Mouse (Mus musculus): ENCODE data around the gene Pnpla2.
A peak's percentile ranks its signal among the peaks of the same experiment; 100 is the strongest.

Pnpla2 gene

DNA sequence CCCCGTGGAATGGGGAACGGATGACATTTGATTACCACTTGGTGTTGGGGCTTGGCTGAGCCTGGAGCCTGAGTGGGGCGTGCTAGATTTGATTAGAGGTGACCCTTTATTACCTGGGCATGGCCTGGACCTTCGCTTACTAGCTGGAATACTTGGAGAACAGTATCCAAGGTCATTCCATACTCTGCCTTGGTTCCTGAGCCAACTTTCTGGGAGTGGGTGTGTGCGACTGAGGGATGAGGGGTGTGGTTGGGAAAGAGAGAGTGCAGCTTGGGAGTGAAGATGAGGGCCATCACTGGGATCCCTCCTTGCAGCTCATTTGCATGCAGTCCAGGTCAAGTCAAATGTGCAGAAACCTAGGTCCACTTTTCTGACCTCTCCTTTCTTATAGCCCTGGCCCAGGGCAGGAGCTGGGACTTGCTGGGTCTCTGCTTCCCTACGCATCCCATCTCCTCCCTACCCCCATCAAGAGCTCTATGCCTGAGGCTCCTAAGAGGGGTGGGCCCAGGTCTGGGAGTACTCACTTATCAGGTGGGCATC is 28.2 kb downstream of the Pnpla2 start:
- DNase-seq (ENCODE audit: low spot score in 2 of 2) = no peak

DNA sequence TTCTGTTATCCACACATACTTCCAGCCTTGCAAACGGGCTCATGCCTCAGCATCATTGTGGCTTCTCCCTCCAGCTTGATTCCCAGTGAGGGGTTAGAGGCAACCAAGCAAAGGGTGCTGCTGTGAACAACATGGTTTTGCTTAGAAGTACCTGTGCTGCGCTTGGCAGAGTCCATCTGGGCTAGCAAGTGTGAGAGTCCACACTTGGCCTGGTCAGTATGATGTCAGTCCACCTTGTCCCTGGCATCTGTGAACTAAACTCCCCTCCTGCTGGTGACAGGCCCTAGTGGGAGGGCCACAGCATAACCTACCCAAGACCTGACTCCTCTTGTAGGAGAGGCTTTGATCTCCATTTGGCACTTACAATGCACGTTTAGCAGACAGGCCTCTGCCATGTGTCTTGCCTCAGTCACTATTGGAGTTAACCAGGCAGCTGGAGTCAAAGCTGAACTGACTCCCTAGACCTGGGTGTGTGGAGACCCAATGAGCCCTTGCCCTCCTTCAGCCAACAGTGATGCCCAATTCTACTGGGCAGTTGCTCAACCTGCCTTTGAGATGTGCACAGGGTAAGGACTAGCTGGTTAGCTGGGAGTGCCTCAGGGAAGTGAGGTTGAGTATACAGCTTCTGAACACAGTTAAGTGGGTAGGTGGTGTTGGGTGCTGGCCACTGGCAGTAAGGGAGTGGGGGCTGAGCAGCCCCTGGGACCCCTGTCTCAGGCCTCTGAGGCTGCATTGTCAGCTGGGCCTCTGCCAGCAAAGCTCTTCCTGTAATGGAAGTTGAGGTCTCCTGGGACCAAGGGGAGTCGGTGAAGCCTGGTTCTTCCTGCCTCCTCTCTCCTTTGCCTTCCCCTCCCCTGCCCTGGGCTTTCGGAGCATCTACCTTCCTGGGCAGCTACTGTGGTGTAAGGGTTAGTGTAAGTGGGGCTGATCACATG is 29.5 kb downstream of the Pnpla2 start:
- no peak for DNase-seq (ENCODE audit: low spot score in 2 of 2)

DNA sequence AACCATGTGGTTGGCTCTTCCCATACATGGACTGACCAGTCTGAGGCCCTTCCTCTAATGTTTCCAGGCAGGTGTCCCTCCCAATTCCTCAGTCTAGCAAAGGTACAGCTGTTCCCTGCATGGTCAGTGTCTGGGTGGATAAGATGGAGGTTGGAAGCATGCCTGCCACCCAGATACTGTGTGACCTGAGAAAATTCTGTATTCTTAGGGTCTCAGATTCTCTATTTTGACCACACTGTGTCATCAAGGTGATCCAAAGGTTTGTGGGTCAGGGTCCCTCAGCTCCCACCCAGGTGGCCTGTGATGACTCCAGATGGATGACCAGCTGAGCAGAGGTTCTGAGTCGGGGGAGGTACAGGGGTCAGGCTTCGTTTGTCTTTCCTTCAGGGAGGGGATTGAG is 30.2 kb downstream of the Pnpla2 start:
- DNase-seq (ENCODE audit: low spot score in 2 of 2) = no peak

- no peak for DNase-seq (ENCODE audit: low spot score in 2 of 2)
These were observed 30.6 kb downstream of the Pnpla2 start for GRCm38 (mm10) chr7:141485606-141486005.

DNA sequence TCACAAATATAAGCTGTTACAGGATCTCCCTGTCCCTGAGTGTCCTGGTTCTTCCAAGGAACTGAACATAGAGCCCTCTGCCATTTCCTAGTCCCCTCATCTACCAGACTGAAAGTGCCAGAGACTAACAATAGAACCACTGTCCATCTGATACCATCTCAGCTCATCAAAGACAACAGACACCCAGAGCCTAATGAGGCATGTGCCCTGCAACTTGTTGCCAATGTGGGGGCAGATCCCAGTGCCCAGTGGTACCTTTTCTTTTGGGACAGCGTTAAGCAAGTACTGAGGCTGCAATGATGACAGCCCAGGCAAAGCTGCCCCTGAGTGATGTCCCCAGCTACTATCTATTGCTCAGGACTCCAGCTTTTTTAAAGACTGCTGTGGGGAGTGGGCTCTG is 31.2 kb downstream of the Pnpla2 start:
- DNase-seq (ENCODE audit: low spot score in 2 of 2) = no peak

- DNase-seq (ENCODE audit: low spot score in 2 of 2) = no peak
These were observed 32.1 kb downstream of the Pnpla2 start for GRCm38 (mm10) chr7:141487141-141487540.

DNA sequence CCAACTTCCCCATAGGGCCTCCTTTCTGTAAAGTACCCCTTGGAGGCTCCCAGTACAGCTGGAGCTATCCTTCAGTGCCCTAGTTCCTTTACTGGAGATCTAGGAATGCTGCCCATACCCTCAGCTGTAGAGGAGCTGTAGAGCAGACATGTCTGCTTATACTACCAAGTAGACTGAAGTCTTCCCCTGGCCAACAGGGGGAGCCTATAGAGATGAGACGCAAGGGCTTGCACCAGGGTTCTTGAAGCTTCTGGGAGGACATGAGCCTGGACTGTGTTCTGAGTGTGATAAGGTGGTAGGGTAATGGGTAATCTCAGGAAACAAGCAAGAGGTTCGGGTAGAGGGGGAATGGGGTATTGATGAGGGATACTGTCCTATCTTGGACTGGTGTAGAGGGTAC is 36.2 kb downstream of the Pnpla2 start:
- DNase-seq (ENCODE audit: low spot score in 2 of 2) = peak in 1 of 2 experiments; percentile 68

DNA sequence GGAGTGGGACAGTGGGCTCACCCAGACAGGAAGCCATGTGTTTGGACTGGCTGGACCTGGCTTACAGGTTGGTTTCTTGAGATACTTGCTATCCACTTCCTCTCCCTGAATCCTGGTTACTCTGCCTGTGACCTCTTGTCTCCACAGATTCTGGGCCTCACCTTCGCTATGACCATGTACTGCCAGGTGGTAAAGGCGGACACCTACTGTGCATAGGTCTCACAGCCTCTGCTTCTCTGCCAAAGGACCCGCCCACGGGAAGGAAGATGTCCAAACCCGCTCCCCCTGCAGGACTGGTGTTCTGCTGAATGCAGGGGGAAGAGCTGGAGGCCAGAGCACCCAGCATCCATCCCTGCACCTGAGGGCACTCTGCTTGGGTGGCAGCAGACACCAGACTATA is 37.7 kb downstream of the Pnpla2 start:
- no peak for DNase-seq (ENCODE audit: low spot score in 2 of 2)

DNA sequence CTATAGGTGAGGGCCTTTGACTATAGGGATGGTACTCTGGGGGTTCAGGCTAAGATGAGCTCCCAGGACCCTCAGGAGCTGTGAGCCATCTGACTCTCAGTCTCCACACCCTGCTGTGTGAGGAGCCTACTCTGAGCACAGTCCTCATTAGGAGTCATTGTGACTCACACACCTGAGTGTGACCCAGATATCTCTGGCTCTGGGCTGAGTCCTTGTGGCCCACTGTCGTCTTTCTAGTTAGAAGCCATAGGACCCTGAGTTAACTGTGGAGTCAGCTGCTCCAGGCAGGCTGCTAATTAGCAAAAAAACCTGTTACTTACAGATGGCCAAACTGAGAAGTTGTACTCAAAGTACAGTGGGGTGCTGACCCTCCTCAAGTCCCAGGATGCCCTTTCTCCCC is 38.7 kb downstream of the Pnpla2 start:
- DNase-seq (ENCODE audit: low spot score in 2 of 2) = no peak

DNA sequence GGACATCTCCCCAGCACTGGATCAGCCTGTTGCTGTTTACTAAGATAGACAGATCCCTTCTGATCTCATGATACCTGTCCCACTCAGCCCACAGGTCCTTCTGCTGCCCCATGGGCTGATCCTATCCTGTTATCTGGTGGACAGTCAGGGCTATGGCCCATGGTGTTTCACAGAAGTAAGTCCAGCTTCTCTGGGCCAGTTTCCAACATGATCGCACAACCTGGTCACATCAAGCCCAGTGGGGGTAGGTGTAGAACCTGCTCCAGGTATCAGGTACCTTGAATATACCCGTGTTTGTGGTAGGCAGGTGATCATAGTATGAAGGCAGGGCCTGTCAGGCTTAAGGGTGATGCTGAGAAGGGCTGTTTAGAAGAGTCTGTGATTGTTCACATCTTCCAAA is 40.4 kb downstream of the Pnpla2 start:
- no peak for DNase-seq (ENCODE audit: low spot score in 2 of 2)

GRCm38 (mm10) chr7:141495940-141496339 is 40.9 kb downstream of the Pnpla2 start:
- no peak for DNase-seq (ENCODE audit: low spot score in 2 of 2)

DNA sequence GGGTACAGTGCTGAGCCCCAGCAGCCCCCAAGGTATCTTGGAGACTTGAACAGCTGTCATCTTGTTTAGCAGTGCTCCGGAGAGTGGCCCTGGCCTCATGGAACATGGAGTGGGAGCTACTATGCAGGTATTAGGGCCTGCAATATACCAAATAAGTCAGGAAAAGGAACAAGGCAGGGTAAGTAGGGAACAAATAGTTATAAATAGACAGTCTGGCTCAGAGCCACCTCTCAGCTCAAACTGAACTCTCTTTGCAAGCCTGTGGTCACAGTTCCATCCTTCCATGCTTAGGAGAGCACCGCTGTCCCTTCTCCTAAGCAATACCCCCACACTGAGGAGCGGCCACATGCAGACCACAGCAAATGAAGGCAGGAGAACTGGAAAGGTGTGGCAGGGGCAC is 42.6 kb downstream of the Pnpla2 start:
- DNase-seq (ENCODE audit: low spot score in 2 of 2) = no peak

DNA sequence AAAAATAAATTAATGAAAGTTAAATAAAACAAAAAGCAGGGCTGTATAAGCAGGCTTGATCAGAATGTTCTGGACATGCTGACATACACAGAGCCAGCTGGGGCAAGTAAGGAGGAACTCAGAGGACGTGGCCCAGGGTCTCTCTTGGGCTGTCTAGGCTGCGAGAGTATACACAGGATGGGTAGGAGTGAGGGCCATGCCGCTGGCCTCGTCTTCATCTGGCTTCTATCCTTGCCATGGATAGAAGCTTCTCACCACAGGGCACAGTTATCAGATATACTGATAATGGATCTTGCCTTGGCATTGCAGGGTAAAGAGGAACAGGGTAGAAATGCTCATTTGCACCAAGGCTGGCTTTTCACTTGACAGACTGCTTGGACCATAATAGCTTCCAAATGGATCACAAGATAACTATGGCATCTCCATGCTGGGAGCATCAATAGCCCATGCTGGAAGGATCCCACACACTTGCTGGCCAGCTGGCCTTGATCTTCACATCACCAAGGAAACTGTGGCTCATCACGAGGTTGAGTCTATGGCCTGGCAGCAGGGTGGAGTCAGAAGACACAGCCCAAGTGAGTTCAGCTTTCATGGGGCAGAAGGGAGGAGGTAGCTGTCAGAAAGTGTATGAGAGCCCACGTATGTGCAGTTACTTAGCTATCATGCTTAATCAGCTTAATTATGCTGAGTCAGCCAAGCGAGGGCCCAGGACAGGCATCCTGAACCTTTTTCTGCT is 47.0 kb downstream of the Pnpla2 start:
- DNase-seq (ENCODE audit: low spot score in 2 of 2) = no peak

GRCm38 (mm10) chr7:141502556-141502905 is 47.5 kb downstream of the Pnpla2 start:
- DNase-seq (ENCODE audit: low spot score in 2 of 2) = no peak

GRCm38 (mm10) chr7:141506278-141506677 is 51.3 kb downstream of the Pnpla2 start:
- DNase-seq (ENCODE audit: low spot score in 2 of 2) = peak in 1 of 2 experiments; percentile 50

DNA sequence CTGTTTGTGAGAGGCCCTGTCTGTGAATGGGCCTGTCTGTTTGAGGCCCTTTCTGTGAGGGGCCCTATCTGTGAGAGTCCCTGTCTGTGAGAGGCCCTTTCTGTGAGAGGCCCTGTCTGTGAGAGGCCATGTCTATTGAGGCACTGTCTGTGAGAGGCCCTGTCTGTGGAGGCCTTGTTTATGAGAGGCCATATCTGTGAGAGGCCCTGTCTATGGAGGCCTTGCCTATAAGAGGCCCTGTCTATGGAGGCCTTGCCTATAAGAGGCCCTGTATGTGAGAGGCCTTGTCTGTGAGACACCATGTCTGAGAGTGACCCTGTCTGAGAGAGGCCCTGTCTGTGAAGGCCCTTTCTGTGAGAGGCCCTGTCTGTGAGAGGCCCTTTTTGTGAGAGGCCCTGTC is 53.2 kb downstream of the Pnpla2 start:
- DNase-seq (ENCODE audit: low spot score in 2 of 2) = no peak

DNA sequence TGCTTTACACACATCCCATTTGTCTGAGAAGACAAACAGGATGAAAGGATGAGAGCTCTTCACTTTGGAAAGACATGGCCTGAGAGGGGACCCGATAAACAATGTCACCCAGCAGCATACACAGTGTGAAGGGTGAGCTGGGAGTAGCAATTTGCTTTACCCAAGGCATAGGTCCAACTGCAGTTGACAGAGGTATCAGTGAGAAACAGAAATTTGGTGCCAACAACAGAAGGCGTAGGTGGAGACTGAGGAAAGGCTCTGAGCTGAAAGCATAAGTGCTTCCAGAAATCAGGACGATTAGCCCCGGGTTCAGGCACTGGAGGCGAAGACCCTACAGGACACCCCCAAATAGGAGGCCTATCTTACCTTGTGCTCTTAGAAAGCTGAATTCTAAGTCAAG is 55.2 kb downstream of the Pnpla2 start:
- DNase-seq (ENCODE audit: low spot score in 2 of 2) = no peak
